Mouse (Mus musculus) G1E (cell line): Measurements from ENCODE around the gene Rnf212.

Source experiments
- CTCF ChIP-seq: IDR thresholded peaks from 2 replicates; pipeline ENCODE4 v1.5.1; 2012; ENCODE audit warnings: low read depth, low read length, inconsistent platforms, mixed read lengths
- POLR2AphosphoS5 ChIP-seq: IDR thresholded peaks from 2 replicates; pipeline ENCODE4 v1.6.1; 2012; ENCODE audit warnings: low read depth, low read length, inconsistent platforms; ENCODE audit not compliant: insufficient replicate concordance
- TAL1 ChIP-seq: conservative IDR thresholded peaks from 2 replicates; pipeline ENCODE4 v1.6.1; 2012; ENCODE audit warnings: low read depth, low read length, inconsistent platforms, mixed read lengths

DNA sequence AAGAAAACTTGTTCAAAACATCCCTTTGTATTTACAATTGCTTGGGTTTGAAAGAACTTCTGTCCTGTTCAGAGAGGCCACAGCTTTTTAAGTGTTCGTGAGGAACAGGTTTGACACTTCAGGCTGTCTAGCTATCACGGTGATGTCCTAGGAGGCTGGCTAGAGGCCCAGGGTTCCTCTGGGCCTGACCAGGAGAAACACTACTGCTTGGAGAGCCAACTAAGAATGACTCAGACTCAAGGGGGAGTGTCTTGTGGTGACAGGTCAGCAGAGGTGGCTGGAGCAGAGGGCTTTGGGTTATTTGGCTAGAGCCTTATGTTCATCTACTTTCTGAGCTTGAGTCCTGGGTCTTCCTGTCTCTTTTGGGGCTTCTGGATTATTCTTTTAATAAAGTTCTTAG is 50.8 kb downstream of the Rnf212 start:
- no peak for TF ChIP-seq CTCF
- TF ChIP-seq POLR2AphosphoS5 = no peak
- no peak for TF ChIP-seq TAL1
